Mouse (Mus musculus): ENCODE measurements at regions not wholly inside any gene's neighbourhood (a gene's known extent, or its start where the extent isn't known, plus 50 kb on each side); places are given as distances from the start of the nearest gene placed in this dataset.

DNA sequence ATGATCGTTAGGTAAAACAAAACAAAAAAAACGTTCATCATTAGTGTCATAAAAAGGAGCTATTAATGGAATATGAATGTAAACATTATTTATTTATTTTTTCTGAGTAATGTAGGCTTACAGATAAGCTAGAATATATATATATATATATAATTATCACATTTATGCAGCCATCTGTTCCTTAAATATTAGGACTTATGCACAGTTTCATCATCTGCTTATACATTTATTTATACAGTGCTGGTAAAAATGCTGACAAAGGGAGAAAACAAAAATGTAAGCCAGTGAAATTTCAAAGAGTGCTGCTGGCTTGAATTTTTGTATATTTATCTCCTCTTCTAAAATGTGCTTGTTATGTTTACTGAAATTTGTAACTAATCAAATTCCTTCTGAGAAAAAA is 4841.7 kb upstream of the Gm7489 start:
- DNase-seq: no peak

DNA sequence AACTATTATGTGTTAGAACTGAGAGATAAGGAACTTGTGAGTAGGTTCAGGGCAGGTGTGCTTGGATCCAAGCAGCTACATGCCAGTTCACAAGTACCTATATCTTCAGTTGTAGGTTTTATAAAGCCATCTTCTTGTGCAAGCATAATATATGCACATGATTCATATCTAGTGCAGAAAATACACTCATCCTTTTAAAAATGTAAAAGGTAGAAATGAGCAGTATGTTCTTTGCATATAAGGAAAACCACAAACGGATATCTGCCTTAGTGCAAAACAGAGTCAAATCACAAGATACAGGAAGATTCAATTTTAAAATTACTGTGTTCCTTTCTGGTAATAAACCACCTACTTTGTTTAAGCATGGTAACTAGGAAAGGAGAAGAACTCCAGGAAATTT is 4819.6 kb upstream of the Gm7489 start:
- DNase-seq: no peak

DNA sequence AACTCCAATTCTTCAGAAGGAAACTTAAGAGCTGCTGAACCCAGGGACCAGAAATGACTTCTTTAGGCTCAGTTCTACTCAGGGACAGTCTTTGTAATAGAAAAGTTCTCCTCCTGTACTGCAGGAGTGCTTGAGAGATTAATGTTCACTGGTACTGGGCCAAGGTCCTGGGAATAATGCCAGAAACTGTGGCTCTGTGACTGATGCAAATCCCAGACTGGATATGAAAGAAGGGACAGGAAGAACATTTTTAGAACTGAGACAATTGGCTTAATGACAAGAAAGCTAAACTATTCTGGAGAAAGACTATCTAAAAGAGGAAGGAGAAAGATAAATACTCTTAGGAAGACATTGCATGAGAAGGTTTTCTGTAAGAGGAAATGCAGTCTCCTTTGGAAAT is 4818.8 kb upstream of the Gm7489 start:
- peak; percentile 92 for DNase-seq

DNA sequence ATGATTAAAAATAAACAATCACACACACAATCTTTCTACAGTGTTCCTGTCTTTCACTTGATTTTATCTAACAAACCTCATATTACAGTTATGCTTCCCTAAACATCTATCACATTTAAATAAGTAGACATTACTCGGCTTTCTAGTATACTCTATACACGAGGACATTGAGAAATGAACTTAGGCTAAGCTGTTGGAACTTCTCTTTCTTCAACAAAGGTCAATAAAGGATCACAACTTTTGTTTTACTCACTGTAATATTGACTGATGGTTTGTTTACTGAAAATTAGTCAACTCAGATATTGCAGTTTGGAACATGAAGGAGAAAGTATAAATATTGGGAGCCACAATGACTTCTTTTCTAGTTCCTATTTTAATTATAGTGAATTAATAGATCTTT is 4818.3 kb upstream of the Gm7489 start:
- no peak for DNase-seq

Measured in kidney, postnatal 14 days (tissue).